29 mouse cellular contexts compared by ENCODE assay signal in genomic region chr1:97902830-97903229, GRCm38 (mm10).
"Had no signal": no experiment of that assay in that cellular context is flagged by ENCODE, and none has a peak within 500 bp of the region (broad histone marks: within the 10 kb centered on the region; RNA-seq: fewer than 3 reads in every experiment).

No protein-coding gene starts in this region.

- H3K27me3 ChIP-seq: embryonic facial prominence, embryonic 12.5 days; embryonic facial prominence, embryonic 13.5 days; embryonic facial prominence, embryonic 15.5 days; forebrain, embryonic 12.5 days; forebrain, embryonic 13.5 days; forebrain, embryonic 15.5 days had no signal

- H3K36me3 ChIP-seq: embryonic facial prominence, embryonic 10.5 days; embryonic facial prominence, embryonic 12.5 days; embryonic facial prominence, embryonic 13.5 days; embryonic facial prominence, embryonic 15.5 days; forebrain, embryonic 10.5 days; forebrain, embryonic 12.5 days had no signal

- ATAC-seq: forebrain, embryonic 13.5 days; forebrain, embryonic 14.5 days; forebrain, embryonic 15.5 days; forebrain, embryonic 16.5 days; forebrain, postnatal 0 days had no signal

- H3K4me2 ChIP-seq: embryonic facial prominence, embryonic 12.5 days; embryonic facial prominence, embryonic 13.5 days; embryonic facial prominence, embryonic 15.5 days; forebrain, embryonic 12.5 days; forebrain, embryonic 13.5 days; forebrain, embryonic 15.5 days had no signal

- H3K4me1 ChIP-seq: embryonic facial prominence, embryonic 10.5 days; embryonic facial prominence, embryonic 12.5 days; embryonic facial prominence, embryonic 15.5 days; forebrain, embryonic 10.5 days; forebrain, embryonic 12.5 days; forebrain, embryonic 13.5 days; forebrain, embryonic 15.5 days had no signal

- H3K9me3 ChIP-seq: embryonic facial prominence, embryonic 10.5 days; embryonic facial prominence, embryonic 12.5 days; embryonic facial prominence, embryonic 13.5 days; embryonic facial prominence, embryonic 15.5 days; forebrain, embryonic 10.5 days; forebrain, embryonic 12.5 days; forebrain, embryonic 13.5 days; forebrain, embryonic 15.5 days had no signal

- DNase-seq: cerebellum, adult 2 months; cerebellum, adult 8-10 months; cerebellum, adult 9-10 months; cerebellum, adult 9-11 months; cerebellum, postnatal 10 days; cerebellum, postnatal 14 days; cerebellum, postnatal 25 days; cerebellum, postnatal 36 days; embryo, embryonic 11 days; forebrain, postnatal 0 days; gastrocnemius, adult 2 months; gastrocnemius, postnatal 10 days; gastrocnemius, postnatal 14 days; gastrocnemius, postnatal 25 days; gastrocnemius, postnatal 36 days; heart, adult 11 months; heart, adult 18-20 months; heart, adult 2 months had no signal

- H3K9ac ChIP-seq: embryonic facial prominence, embryonic 12.5 days; embryonic facial prominence, embryonic 13.5 days; embryonic facial prominence, embryonic 15.5 days; forebrain, embryonic 12.5 days; forebrain, embryonic 13.5 days; forebrain, embryonic 15.5 days; forebrain, postnatal 0 days had no signal

- H3K4me3 ChIP-seq: embryonic facial prominence, embryonic 10.5 days; embryonic facial prominence, embryonic 12.5 days; embryonic facial prominence, embryonic 13.5 days; embryonic facial prominence, embryonic 15.5 days; erythroblast, embryonic 14.5 days; forebrain, embryonic 10.5 days; forebrain, embryonic 12.5 days; forebrain, embryonic 13.5 days; forebrain, embryonic 15.5 days; gastrocnemius, adult 2 months; heart, adult 2 months had no signal

- H3K27ac ChIP-seq: embryonic facial prominence, embryonic 10.5 days; embryonic facial prominence, embryonic 12.5 days; embryonic facial prominence, embryonic 13.5 days; embryonic facial prominence, embryonic 15.5 days; forebrain, embryonic 10.5 days; forebrain, embryonic 12.5 days; forebrain, embryonic 13.5 days; forebrain, embryonic 15.5 days; gastrocnemius, adult 2 months; heart, adult 2 months had no signal
